Mouse (Mus musculus): ENCODE data around the gene 1700037C18Rik.

DNA sequence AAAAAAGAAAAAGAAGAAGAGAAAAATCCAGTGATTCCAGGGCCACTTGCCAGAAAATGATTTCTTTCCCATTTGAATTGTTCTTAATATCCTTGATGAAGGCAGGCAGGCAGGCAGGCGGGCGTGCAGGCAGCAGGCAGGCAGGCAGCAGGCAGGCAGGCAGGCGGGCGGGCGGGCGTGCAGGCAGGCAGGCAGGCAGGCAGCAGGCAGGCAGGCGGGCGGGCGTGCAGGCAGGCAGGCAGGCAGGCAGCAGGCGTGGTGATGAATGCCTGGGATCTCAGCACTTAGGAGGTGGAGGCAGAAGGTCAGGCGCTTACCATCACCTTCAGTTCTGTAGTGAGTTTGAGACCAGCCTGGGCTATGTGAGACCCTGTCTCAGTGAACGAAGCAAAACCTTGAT is 55.9 kb downstream of the 1700037C18Rik start:
- TF ChIP-seq CTCF (conservative IDR thresholded peaks at IDR 0.05; ENCODE audit: insufficient read depth, insufficient read length, low read depth, low read length): no peak
- TF ChIP-seq POLR2A (IDR thresholded peaks at IDR 0.05; ENCODE audit: low read depth, low read length): no peak
